Mouse (Mus musculus) hindbrain, embryonic 15.5 days (tissue): ENCODE data around the gene Bmp6. TPM values are rescaled to one million over a fixed set of nuclear protein-coding genes. Genes with fewer than 3 reads are reported as not detected.

Experiments
- ATAC-seq: fragments of 200-750 bp; cut with Nextera tagmentation; 2 replicates; pipeline ENCODE4 v1.8.0; 2017; ENCODE audit warnings: low read depth, moderate number of reproducible peaks, moderate TSS enrichment; ENCODE audit not compliant: low FRiP score
- H3K27ac ChIP-seq: fragments of 300-500 bp; sonication (generic); replicated peaks from 2 replicates; pipeline ENCODE4 v1.5.1; 2015; ENCODE audit warnings: mild to moderate bottlenecking, inconsistent platforms
- H3K27me3 ChIP-seq: fragments of 300-500 bp; sonication (generic); 2 replicates; pipeline ENCODE4 v1.6.1; 2015; ENCODE audit warnings: control low read depth, inconsistent platforms
- H3K36me3 ChIP-seq: fragments of 300-500 bp; sonication (generic); 2 replicates; pipeline ENCODE4 v1.6.1; 2015; ENCODE audit warnings: control low read depth, inconsistent platforms
- H3K4me1 ChIP-seq: fragments of 300-500 bp; sonication (generic); replicated peaks from 2 replicates; pipeline ENCODE4 v1.6.1; 2015; ENCODE audit warnings: control low read depth, inconsistent platforms
- H3K4me2 ChIP-seq: fragments of 300-500 bp; sonication (generic); 2 replicates; pipeline ENCODE4 v1.6.1; 2015; ENCODE audit warnings: moderate library complexity, mild to moderate bottlenecking, inconsistent platforms
- H3K4me3 ChIP-seq: fragments of 300-500 bp; sonication (generic); 2 replicates; pipeline ENCODE4 v1.5.1; 2015; ENCODE audit warnings: mild to moderate bottlenecking, inconsistent platforms
- H3K9ac ChIP-seq: fragments of 300-500 bp; sonication (generic); 2 replicates; pipeline ENCODE4 v1.6.1; 2015; ENCODE audit warnings: inconsistent platforms
- H3K9me3 ChIP-seq: fragments of 300-500 bp; sonication (generic); 2 replicates; pipeline ENCODE4 v1.6.1; 2016; ENCODE audit warnings: control low read depth, inconsistent platforms
- WGBS: fragments of 180-500 bp; shearing (Covaris S2); methylation state at CpG from one replicate; pipeline ENCODE4 v1.1.7; 2015; 5-methylcytosine and 5-hydroxymethylcytosine counted together
- polyA plus RNA-seq: library from polyadenylated mRNA; unstranded; fragments of >200 nt; fragmentation: Nextera tagmentation; extraction: Ambion mirVana; gene quantifications from 2 replicates; pipeline ENCODE4 v1.2.1, GENCODE M21; 2015

The Bmp6 gene
- polyA plus RNA-seq, 1 experiment from 2014 or later = 4.6 TPM

GRCm38 (mm10) chr13:38503137-38503849, 158.4 kb downstream of the Bmp6 start:
- Histone ChIP-seq H3K4me2 (no peak overlapping the region), H3K4me3 (no peak overlapping the region), H3K9ac (no peak overlapping the region), H3K36me3 (peaks cover 47% of the 10 kb centered on the region), H3K27ac (no peak overlapping the region), H3K4me1 (no peaks in the 10 kb centered on the region), H3K9me3 (no peaks in the 10 kb centered on the region), H3K27me3 (no peaks in the 10 kb centered on the region)
- ATAC-seq = peak; percentile 27; the same call in 1 of the 2 replicates
- 84% methylated on average over 14 of the region's 14 CpGs for WGBS

- Histone ChIP-seq H3K27me3 (no peaks in the 10 kb centered on the region), H3K4me1 (no peaks in the 10 kb centered on the region), H3K4me2 (no peak overlapping the region), H3K36me3 (peaks cover 37% of the 10 kb centered on the region), H3K27ac (no peak overlapping the region), H3K4me3 (no peak overlapping the region), H3K9ac (no peak overlapping the region), H3K9me3 (no peaks in the 10 kb centered on the region)
- 89% methylated on average over 8 of the region's 8 CpGs for WGBS
- ATAC-seq = no peak
Observed at GRCm38 (mm10) chr13:38506320-38506719, 161.4 kb downstream of the Bmp6 start.

- no peak overlapping the region for H3K4me2 ChIP-seq
- no peak overlapping the region for H3K9ac ChIP-seq
- peaks cover 33% of the 10 kb centered on the region for H3K36me3 ChIP-seq
- no peaks in the 10 kb centered on the region for H3K27me3 ChIP-seq
- 93% methylated on average over 10 of the region's 10 CpGs for WGBS
- H3K9me3 ChIP-seq = no peaks in the 10 kb centered on the region
- no peaks in the 10 kb centered on the region for H3K4me1 ChIP-seq
- no peak overlapping the region for H3K4me3 ChIP-seq
- H3K27ac ChIP-seq = no peak overlapping the region
- no peak for ATAC-seq
Observed at GRCm38 (mm10) chr13:38506936-38507335, 162.0 kb downstream of the Bmp6 start.

- ATAC-seq = no peak
- H3K9me3 ChIP-seq = no peaks in the 10 kb centered on the region
- no peaks in the 10 kb centered on the region for H3K27me3 ChIP-seq
- no peak overlapping the region for H3K27ac ChIP-seq
- no peak overlapping the region for H3K4me2 ChIP-seq
- WGBS = 81% methylated on average over 8 of the region's 8 CpGs
- H3K36me3 ChIP-seq = peaks cover 25% of the 10 kb centered on the region; the same call in 1 of the 2 replicates
- H3K9ac ChIP-seq = no peak overlapping the region
- no peaks in the 10 kb centered on the region for H3K4me1 ChIP-seq
- no peak overlapping the region for H3K4me3 ChIP-seq
Observed at GRCm38 (mm10) chr13:38509681-38510341, 164.9 kb downstream of the Bmp6 start.

GRCm38 (mm10) chr13:38511979-38512378, 167.1 kb downstream of the Bmp6 start:
- Histone ChIP-seq H3K4me1 (no peaks in the 10 kb centered on the region), H3K9ac (no peak overlapping the region), H3K9me3 (no peaks in the 10 kb centered on the region), H3K27ac (no peak overlapping the region), H3K4me2 (no peak overlapping the region), H3K4me3 (no peak overlapping the region), H3K36me3 (peaks cover 17% of the 10 kb centered on the region), H3K27me3 (no peaks in the 10 kb centered on the region)
- ATAC-seq = no peak
- 76% methylated on average over 10 of the region's 10 CpGs for WGBS

DNA sequence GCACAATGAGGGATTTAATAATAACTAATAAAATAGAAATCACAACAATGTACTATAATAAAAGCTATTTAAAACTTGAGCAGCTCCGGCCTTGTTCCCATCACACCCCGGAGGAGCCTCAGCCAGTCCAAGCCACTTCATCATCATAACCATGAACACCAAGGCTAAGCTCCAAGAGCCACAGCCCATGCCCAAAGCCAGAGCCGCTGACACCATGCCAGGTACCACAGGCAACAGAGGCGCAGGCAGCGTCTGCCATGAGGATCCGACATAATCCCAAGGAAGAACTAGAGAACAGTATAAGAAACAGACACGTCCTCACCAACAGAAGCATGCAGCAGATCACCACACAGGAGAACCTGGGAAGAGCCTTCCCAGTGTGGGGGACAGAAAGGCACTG, 169.0 kb downstream of the Bmp6 start:
- 95% methylated on average over 7 of the region's 7 CpGs for WGBS
- no peak for ATAC-seq
- no peak overlapping the region for H3K4me3 ChIP-seq
- H3K9ac ChIP-seq = no peak overlapping the region
- H3K4me1 ChIP-seq = no peaks in the 10 kb centered on the region
- no peak overlapping the region for H3K27ac ChIP-seq
- peaks cover 35% of the 10 kb centered on the region for H3K36me3 ChIP-seq
- no peaks in the 10 kb centered on the region for H3K27me3 ChIP-seq
- H3K9me3 ChIP-seq = no peaks in the 10 kb centered on the region
- no peak overlapping the region for H3K4me2 ChIP-seq

- Histone ChIP-seq H3K27me3 (no peaks in the 10 kb centered on the region), H3K9ac (no peak overlapping the region), H3K4me1 (no peaks in the 10 kb centered on the region), H3K9me3 (no peaks in the 10 kb centered on the region), H3K4me3 (no peak overlapping the region), H3K4me2 (no peak overlapping the region), H3K27ac (no peak overlapping the region), H3K36me3 (peaks cover 42% of the 10 kb centered on the region)
- 91% methylated on average over 2 of the region's 2 CpGs for WGBS
- no peak for ATAC-seq
Observed at GRCm38 (mm10) chr13:38515431-38515830, 170.5 kb downstream of the Bmp6 start.

DNA sequence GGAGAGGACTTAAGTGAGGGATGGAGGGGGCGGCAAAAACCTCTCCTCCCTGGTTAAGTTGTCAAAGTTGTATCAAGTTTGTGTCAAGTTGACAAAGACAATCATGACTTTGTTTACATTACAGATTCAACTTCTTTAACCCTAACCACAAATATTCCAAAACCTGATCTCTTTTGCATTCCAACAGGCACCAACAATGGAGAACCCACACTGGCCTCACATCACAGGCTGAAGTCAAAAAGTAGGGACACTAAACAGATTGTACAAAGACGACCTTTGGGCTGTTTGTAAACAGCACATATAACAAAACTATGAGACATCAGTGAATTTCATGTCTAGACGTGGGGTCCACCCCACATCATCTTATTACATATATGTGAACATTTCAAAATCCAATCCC, 170.9 kb downstream of the Bmp6 start:
- peaks cover 42% of the 10 kb centered on the region for H3K36me3 ChIP-seq
- H3K4me2 ChIP-seq = no peak overlapping the region
- no peak overlapping the region for H3K4me3 ChIP-seq
- no peak for ATAC-seq
- H3K4me1 ChIP-seq = no peaks in the 10 kb centered on the region
- no peaks in the 10 kb centered on the region for H3K27me3 ChIP-seq
- 79% methylated on average over 3 of the region's 3 CpGs for WGBS
- no peak overlapping the region for H3K27ac ChIP-seq
- no peaks in the 10 kb centered on the region for H3K9me3 ChIP-seq
- no peak overlapping the region for H3K9ac ChIP-seq

- H3K4me3 ChIP-seq = no peak overlapping the region
- no peak overlapping the region for H3K4me2 ChIP-seq
- no peaks in the 10 kb centered on the region for H3K4me1 ChIP-seq
- no peak for ATAC-seq
- WGBS = 90% methylated on average over 11 of the region's 11 CpGs
- no peaks in the 10 kb centered on the region for H3K9me3 ChIP-seq
- H3K27ac ChIP-seq = no peak overlapping the region
- no peaks in the 10 kb centered on the region for H3K27me3 ChIP-seq
- H3K9ac ChIP-seq = no peak overlapping the region
- peaks cover 45% of the 10 kb centered on the region for H3K36me3 ChIP-seq
Observed at GRCm38 (mm10) chr13:38516582-38516981, 171.7 kb downstream of the Bmp6 start.

DNA sequence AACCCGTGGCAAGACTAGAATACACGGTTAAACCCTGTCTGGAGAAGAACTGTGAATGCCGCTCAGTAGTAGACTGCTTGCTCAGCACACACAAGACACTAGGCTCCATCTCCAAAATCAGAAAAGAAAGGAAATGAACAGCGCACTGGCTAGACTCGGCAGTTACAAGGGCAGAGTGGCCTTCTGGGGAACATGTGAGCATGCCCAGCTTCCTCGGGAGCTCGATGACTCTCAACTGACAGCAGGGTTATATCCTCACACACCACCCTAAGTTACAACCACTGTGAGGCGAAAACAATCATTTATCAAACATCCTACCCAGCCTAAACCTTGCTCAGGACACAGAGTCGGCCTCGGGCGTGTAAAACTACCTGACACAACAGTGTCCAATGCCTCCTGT, 175.4 kb downstream of the Bmp6 start:
- H3K4me2 ChIP-seq = no peak overlapping the region

GRCm38 (mm10) chr13:38522056-38522654, 177.2 kb downstream of the Bmp6 start:
- Histone ChIP-seq H3K36me3 (peaks cover 33% of the 10 kb centered on the region), H3K4me3 (no peak overlapping the region)
- 80% methylated on average over 4 of the region's 4 CpGs for WGBS

More for the DNA sequence above, 175.4 kb downstream of the Bmp6 start:
- 94% methylated on average over 11 of the region's 11 CpGs for WGBS
- H3K27me3 ChIP-seq = no peaks in the 10 kb centered on the region
- H3K4me3 ChIP-seq = no peak overlapping the region
- H3K9ac ChIP-seq = no peak overlapping the region
- H3K27ac ChIP-seq = no peak overlapping the region
- ATAC-seq = no peak
- H3K4me1 ChIP-seq = peaks cover 3% of the 10 kb centered on the region; the same call in 1 of the 2 replicates
- peaks cover 42% of the 10 kb centered on the region for H3K36me3 ChIP-seq
- H3K9me3 ChIP-seq = no peaks in the 10 kb centered on the region

DNA sequence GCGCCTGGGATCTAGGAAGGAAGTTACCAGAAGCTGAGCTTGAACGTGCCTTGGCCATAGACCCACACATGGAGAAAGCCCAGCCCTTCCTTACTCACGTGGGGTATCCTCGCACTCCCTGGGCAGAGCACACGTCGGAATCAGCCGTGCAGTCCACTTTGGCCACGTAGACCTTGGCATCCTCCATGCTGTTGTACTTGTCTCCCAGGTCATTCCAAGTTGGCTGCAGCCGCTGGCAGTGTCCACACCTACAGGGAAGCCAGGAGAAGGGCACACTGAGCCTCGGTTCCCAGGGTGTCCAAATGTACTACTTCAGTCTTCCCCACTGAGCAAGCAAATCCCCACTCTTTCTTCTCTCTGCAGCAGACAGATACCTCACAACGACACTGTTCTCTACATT, 178.3 kb downstream of the Bmp6 start:
- Histone ChIP-seq H3K4me2 (no peak overlapping the region), H3K27me3 (no peaks in the 10 kb centered on the region), H3K36me3 (peaks cover 24% of the 10 kb centered on the region), H3K9me3 (no peaks in the 10 kb centered on the region), H3K4me3 (no peak overlapping the region), H3K4me1 (peaks cover 24% of the 10 kb centered on the region), H3K27ac (no peak overlapping the region), H3K9ac (no peak overlapping the region)
- no peak for ATAC-seq
- 91% methylated on average over 11 of the region's 11 CpGs for WGBS

More at GRCm38 (mm10) chr13:38522056-38522654, 177.2 kb downstream of the Bmp6 start:
- no peak overlapping the region for H3K4me2 ChIP-seq
- ATAC-seq = no peak
- no peak overlapping the region for H3K27ac ChIP-seq
- peaks cover 17% of the 10 kb centered on the region for H3K4me1 ChIP-seq
- H3K27me3 ChIP-seq = no peaks in the 10 kb centered on the region
- no peaks in the 10 kb centered on the region for H3K9me3 ChIP-seq
- no peak overlapping the region for H3K9ac ChIP-seq
